Mouse (Mus musculus): ENCODE results near the gene Trim54. TPM values are rescaled to one million over a fixed set of nuclear protein-coding genes. Genes with fewer than 3 reads are reported as not detected.
A peak's percentile ranks its signal among the peaks of the same experiment; 100 is the strongest.

The Trim54 gene
- total RNA-seq, 2 experiments from 2014 or later = not detected

DNA sequence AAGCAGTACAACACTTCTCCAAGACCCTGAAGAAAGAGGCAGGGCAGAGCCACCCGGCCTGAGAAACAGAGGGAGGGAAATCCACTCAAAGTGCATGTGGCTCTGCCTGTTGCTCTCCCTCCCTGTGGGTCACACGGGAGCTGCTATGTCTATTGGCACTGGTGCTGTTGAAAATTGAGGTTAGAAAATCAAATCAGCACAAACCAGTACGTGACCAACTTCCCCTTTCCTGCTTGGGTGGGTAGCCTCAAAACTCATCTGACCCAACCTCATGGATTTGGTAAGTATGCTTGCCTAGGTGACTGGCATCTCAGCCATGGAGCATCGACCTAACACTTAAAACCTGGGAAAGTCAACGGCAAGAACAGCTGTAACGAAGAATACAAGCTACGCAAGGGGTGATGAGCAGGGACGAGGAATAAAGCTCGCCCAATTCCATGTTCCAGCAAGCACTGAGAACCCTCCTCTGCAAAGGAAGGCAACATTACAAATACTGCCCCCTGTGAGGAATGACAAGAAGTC, 10.6 kb upstream of the Trim54 start, which contains the start of gene Dnajc5g:
Gene Dnajc5g (plus strand): TSS at position 472 of the 522 bp plus-strand sequence.
- DNase-seq (ENCODE audit: low spot score in 2 of 2) = no peak

DNA sequence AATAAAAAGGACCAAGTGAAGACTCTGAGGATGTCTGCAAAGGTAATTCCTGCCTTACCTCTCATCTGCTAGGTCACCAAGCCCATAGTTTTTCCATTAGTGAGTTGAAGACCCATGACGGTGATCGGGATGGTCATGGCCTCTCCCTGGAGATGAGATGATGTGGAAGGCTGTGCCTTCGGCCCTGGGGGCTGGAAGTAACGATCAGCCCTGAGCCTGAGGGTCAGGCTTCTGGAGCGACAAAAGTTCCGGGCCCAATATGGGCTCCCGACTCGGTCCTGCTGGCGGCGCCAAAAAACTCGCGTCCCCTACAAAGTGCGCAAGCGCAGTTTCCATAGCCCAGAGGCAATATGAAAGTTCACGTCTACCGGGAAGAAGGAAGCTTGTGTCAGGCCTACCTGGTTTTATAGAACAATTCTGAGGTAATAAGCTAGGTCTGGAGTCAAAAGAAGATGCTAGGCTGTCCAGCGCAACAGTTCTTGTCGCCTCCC, 8.5 kb upstream of the Trim54 start, which contains the start of gene Slc30a3:
Gene Slc30a3 (minus strand): TSS at position 238 of the 491 bp plus-strand sequence.
- DNase-seq (ENCODE audit: low spot score in 2 of 2) = no peak

DNA sequence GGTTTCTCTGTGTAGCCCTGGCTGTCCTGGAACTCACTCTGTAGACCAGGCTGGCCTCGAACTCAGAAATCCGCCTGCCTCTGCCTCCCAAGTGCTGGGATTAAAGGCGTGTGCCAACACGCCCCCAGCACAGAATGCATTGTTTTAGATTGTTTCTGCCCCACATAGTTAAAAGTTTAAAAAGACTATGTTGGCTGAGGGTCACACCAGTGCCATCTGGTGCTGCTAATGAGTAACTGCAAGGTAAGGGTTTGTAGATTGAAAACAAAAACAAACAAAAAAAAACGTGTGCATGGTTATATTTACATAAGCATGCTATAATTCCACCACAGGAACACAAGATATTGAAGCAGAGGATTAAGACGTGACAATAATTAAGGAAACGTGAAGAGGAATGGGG, 5.7 kb upstream of the Trim54 start:
- no peak for DNase-seq (ENCODE audit: low spot score in 2 of 2)

DNA sequence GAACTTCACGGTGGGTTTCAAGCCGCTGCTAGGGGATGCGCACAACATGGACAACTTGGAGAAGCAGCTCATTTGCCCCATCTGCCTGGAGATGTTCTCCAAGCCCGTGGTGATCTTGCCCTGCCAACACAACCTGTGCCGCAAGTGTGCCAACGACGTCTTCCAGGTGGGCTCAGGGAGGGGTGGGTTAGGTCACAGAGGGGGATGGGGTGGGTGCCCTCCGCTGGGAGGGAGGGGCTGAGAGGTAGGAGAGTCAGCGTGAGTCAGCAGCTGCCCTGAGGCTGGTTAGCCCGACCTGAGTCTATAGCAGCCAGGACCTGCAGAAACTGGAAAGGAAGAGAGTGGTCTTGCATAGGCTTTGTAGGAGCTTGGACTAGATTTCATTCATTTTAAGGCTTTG, 400 bp downstream of the Trim54 start:
- no peak for DNase-seq (ENCODE audit: low spot score in 2 of 2)

DNA sequence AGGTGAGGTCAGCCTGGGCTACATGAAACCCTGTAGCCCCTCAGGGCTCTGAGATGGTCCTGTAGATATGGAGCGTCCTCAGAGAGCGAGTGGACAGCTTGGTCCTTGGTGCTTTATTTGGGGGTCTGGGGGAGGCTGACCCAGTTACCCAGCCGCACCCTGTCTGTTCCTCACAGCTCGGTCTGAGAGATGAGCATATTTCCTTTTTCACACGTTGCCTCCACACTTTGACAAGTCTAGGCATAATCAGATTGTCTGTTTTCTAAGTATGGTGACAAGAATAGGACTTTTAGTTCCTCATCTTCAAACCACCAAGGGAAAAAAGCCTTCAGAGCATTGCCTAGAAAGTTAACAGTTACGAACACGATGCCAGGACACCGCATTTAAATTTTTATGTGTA, 4.6 kb downstream of the Trim54 start:
- no peak for DNase-seq (ENCODE audit: low spot score in 2 of 2)

DNA sequence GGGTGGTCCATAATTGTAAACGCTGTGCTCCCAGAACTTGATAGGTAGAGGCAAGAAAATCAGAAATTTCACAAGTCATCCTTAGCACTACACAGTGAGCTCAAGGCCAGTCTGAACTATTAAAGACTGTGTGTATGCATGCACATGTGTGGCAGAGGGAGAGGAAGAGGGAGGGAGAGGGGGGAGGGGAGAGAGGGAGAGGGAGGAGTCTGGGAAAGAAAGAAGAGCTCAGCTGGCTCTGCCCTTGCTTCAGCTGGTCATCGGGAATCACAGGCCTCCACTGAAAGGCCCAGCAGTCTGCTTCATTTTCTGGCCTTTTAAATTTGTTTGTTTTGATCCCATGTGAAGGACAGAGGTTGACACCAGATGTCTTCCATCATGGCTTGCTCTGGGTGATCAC, 7.0 kb downstream of the Trim54 start:
- DNase-seq (ENCODE audit: low spot score in 2 of 2) = no peak

DNA sequence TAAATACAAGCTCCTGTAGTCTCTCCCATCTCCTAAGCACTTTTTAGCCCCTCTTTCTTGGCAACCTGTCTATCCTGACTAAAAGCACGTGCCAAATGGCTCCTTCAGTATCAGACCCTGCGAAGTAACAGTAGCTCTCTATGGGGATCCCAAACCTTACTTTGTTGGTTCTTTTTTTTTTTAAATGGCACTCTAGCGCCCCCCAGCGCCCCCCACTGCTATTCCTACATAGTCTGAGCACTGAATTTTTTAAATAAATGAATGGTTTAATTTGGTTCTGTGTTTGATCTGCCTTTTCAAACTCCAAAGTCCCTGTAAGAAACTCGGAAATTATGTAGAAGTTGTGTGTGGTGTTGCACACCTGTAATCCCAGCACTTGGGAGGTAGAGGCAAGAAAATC, 9.5 kb downstream of the Trim54 start:
- no peak for DNase-seq (ENCODE audit: low spot score in 2 of 2)

DNA sequence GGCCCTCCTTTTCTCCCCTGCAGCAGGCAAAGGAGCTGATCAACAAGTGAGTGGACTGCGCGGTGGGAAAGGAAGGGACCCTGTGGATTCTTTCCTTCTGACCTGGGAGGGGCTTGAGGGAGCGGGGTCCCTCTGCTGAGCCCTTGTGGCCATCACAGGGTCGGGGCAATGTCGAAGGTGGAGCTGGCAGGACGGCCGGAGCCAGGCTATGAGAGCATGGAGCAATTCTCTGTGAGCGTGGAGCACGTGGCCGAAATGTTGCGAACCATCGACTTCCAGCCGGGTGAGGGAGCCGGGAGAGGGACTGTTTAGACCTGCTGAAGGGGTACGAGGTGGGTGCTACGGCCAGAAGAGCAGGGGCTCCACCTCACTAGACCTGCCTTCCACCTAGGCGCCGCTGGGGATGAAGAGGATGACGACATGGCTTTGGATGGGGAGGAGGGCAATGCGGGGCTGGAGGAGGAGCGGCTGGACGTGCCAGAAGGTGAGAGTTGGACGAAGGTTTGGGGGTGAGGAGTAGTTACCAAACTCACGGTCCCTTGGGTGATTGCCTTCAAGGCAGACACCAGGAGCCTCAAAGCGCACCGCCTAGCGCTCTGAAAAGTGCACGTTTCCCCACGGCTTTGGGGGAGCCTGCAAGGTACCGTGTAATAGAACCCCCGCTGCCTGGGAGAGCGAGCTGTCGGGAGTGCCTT, 20.4 kb downstream of the Trim54 start:
- DNase-seq (ENCODE audit: low spot score in 2 of 2) = peak in 1 of 2 experiments; percentile 20

DNA sequence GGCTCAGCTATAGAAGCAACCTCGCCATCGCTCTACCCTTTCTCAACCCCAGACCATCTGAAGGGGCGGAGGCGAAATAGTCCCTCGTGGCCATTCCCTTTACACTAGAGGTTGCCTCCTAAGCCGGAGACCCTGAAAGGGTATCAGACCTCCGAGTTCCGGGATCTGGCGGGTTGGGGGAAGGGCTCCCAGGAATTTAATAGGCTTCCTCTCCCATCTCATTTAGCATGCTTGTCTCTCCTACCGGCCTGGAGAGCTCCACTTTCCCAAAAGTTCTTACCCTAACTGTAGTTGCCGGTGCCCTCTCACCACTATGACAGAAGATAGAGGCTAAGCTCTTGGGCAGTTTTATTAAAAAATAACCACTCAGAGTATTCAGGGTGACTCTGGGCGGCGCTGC, 21.1 kb downstream of the Trim54 start:
- no peak for DNase-seq (ENCODE audit: low spot score in 2 of 2)

DNA sequence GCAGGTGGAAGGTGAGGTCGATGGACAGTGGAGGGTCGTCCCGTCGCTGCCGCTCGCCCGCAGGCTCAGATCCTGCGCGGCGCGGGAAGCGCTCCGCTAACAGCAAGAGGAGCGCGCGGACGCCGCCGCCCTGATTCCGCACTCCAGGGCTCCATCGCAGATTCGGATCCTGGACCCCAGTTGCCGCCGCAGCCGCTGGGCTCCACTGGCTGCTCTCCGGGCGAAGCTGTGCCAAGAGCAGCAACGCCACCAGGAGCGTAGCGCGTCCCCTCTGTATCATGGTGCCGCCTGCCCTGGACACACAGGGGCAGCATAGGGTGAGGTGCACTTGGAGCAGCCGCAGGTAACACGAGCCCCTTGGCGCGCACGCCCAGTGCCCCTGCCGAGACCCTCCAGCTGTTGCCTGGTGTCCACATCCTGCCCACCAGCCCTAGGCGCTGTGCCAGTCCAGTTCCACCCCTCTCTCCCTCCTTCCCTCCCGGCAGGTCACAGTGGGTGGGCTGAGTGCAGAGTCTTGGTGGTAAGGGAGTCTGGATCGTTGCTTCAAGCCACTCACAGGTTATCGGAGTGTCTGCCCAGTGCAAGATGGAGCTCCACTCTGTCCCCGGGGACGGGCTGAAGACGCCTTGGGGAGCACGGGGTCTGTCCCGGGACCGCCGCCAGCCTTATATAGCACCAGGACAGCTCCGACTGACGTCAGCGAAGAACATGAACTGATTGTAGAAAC, 21.9 kb downstream of the Trim54 start, which contains the start of gene Ucn:
Gene Ucn (minus strand): TSS at position 589 of the 727 bp plus-strand sequence.
- DNase-seq (ENCODE audit: low spot score in 2 of 2) = peak in 1 of 2 experiments; percentile 17

DNA sequence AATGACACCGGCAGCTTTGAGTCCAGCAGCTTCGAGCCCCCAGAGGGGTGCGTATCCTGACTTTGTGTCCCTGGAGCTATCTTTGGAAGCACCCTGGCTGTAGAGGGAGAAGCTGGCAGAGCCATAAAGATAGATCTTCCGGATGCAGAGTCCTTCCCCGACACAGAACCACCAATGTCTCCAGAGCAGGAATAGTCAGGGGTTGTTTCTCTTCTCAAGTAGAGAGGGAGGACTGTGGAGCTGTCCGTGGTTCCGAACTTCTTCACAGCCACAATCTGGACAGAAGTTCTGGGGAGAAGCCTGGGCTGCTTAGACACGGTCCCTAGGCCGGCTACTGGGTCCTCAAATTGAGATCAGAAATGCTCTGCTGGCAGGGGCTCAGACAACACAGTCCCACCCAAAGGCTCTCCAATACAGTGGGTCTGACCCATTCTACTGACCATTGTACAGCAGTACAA, 22.5 kb downstream of the Trim54 start:
- DNase-seq (ENCODE audit: low spot score in 2 of 2) = no peak

DNA sequence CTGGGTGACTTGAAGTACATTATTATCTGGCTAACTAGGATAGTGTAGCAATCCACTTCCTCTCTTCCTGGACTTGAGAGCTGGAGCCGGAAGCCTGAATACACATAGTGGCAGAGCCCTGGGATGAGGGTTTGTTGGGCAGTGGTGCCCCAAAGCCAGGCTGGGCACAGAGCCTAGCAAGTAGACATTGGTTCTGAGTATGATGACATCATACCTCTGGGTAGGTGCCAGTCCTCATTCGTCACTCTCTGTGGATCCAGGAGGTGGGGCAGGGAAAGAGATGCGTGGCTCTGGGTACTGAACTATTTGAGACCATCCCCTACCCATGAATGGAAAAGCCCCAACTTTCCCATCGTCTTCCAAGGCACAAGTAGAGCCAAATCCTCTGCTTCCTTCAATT, 33.3 kb downstream of the Trim54 start:
- no peak for DNase-seq (ENCODE audit: low spot score in 2 of 2)

DNA sequence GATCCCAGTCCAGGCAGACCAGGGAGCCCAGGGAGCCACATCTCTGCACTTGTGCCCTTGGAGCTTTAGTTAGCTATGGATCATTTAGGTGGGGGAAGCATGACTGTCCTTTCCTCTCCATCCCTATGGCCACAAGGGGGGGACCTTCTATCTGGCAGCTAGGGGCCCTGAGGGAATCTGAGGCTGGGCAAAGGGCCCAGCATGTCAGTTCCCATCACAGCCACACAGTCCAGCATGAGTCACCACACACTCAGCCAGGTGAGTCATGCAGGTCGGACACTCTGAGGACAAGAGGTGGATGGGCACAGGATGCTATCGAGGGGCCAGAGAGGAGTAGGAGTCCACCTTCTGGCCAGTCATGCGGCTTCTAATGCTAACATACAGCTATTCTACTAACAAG, 35.2 kb downstream of the Trim54 start:
- DNase-seq (ENCODE audit: low spot score in 2 of 2) = no peak

DNA sequence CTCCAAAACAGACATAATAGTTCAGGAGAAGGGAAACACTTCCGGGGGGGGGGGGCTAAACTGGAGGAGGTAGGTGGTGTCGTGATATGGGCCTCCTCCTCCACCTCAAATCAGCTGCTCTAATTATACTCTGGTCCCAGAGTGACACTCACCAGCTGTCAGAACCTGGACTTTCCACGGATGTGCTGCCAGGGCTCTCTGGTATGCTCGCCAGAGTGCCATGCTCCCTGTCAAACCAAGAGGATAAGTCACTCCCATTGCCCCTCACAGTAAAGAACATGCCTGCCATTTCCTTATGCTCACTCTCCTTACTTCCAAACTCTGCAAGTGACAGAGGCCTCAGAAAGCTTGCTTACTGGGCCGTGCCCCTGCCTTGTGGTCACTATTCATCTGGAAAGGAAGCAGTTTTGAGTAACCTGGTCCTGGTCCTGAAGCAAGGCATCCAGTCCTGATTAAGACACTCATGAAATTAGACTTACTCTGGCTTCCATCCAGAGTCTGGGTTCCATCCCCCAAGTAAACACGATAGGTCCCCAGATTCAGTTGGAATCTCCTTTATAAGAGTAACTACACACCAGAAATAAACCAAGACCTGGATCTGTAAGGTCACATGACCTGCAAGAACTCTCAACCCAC, 37.1 kb downstream of the Trim54 start:
- DNase-seq (ENCODE audit: low spot score in 2 of 2) = peak in 1 of 2 experiments; percentile 21

DNA sequence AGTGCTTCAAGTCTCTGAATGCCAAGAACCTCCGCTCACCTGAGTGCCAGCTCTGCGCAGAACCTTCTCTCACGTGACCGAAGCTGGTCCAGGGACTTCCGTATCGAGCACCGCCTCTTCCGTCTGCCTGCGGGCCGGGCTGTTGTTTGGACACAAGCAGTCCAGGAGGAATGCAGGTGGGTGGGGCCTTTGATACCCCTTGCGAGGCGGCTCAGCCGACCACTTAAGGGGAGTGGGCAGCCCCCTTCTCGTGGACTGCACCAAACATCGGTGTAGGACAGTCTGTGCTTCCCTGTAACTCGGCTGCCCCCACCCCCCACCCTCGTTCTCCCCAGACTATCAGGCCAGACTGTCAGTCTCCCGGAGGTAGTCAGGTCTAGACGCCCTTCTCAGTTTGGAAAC, 37.6 kb downstream of the Trim54 start, which contains the start of gene Mpv17:
Gene Mpv17 (minus strand): TSS at position 100 of the 402 bp plus-strand sequence.
- peak; percentile 72 to 80 for DNase-seq (ENCODE audit: low spot score in 2 of 2)

DNA sequence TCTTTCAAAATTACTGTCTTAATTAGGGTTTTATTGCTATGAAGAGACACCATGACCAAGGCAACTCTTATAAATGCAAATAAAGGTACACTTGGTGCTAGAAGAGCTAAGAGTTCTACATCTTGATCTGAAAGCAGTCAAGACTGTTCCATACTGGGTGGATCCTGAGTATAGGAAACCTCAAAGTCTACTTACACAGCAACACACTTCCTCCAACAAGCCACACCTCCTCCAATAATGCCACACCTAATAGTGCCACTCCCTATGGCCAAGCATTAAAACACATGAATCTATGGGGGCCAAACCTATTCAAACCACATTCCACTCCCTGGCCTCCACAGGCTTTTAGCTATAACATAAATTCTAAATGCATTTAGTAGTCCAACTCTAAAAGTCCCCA, 46.0 kb downstream of the Trim54 start:
- DNase-seq (ENCODE audit: low spot score in 2 of 2) = no peak

DNA sequence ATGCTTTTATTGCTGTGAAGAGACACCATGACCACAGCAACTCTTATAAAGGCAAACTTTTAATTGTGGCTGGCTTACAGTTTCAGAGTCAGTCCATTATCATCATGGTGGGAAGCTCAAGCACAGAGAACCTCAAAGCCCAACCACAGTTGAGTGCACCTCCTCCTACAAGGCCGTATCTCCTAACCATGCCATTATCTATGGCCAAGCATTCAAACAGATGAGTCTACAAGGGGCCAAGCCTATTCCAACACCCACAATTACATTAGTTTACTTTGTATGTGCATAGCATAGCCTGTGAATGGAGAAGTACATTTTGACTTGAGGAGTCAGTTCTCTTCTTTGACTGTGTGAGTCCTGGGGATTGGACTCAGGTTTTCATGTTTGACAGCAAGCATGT, 48.4 kb downstream of the Trim54 start:
- DNase-seq (ENCODE audit: low spot score in 2 of 2) = no peak

DNA sequence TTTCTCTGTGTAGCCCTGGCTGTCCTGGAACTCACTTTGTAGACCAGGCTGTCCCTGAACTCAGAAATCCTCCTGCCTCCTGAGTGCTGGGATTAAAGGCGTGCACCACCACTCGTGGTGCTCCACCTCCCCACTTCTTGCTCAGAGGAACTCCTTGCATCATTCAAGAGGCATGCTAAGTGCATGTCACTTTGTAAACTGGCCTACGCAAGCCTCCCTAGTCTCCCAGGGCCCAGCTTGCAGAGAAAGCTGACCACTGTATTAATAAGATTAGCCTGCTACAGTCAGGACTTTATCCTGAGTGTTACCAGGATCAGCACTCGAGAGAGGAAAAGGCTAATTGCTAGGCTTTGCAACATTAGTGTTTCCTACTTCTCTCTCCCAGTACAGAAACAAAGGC, 52.1 kb downstream of the Trim54 start:
- DNase-seq (ENCODE audit: low spot score in 2 of 2) = no peak

DNA sequence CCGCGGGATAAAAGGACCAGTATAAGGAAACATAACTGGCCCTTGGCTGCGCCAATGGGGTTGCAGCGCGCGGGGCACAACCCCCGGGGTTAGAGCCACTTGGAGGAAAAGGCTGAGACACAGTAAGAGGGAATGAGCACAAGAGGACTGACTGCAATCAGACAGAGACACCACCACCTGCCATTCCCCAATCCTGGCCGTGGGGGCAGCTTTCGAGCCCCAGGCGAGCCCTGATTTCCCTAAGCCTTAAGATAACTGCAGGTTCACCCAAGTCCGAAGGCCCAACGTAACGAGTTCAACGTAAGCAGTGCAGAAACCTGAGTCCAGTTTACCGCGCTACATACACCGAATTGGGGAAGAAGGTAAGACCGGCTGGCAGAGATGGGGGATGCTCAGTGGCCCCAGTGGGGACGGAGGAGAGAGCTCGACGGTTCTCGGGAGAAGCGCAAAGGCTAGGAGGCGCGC, 62.8 kb downstream of the Trim54 start:
- no peak for DNase-seq (ENCODE audit: low spot score in 2 of 2)

DNA sequence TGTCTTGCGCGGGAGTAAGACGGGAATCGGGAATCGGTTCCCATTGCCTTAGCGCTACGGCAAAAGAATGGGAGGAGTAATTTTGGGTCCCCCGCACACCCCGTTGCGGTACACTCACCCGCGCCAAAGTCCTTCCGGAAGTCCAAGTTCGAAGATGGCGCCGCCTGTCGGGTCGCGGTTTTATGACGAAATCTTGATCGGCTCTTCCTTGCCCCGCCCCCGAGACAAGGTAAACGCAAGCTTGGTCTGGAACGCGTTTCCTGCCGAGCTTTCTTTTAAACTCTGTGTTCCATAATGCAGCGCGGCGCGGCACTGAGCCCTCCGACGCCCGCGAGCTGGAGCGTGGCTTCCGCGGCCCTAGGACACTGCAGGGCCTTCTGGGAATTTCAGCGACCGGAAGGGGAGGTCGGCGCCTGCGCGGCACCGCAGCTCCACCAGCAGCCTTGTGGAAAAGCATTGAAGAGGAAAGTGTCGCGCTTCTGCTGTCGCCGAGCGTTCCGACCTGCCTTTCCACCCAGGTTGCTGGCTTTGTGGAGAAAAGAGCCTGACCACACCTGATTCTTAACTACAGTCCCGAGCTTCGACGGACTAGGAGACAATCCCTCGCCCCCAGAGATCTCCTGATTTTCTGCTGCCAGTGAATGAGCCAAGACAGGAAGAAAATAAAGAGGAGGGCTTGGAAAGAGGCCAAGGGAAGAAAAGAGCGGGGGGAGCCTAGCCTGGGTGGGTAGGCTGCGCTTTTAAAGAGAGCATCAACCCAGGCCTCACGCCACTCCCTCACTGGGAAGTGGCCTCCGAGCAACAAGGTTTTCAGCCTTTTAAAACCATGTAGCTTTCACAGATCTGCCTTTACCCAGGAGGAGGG, 63.5 kb downstream of the Trim54 start, which contains the start of the genes Gm29609 and Gtf3c2:
Gene Gm29609 (minus strand): TSS at position 146 of the 865 bp plus-strand sequence.
Gene Gtf3c2 (minus strand): TSS at position 379 of the 865 bp plus-strand sequence.
- peak; percentile 97 for DNase-seq (ENCODE audit: low spot score in 2 of 2)

Measured in layer of hippocampus, postnatal 10 days (tissue).